Mouse (Mus musculus) ES-E14 (cell line): ENCODE results near the gene Mapk7.

Experiments
- CHD2 ChIP-seq: IDR thresholded peaks from 2 replicates; pipeline ENCODE4 v1.6.1; 2014; ENCODE audit warnings: mild to moderate bottlenecking, low read depth, low read length, inconsistent platforms
- HCFC1 ChIP-seq: IDR thresholded peaks from 2 replicates; pipeline ENCODE4 v1.6.1; 2012; ENCODE audit warnings: low read length, inconsistent platforms, borderline replicate concordance; ENCODE audit not compliant: insufficient read depth
- MAFK ChIP-seq: IDR thresholded peaks from 2 replicates; pipeline ENCODE4 v1.6.1; 2014; ENCODE audit warnings: mild to moderate bottlenecking, low read depth, low read length, inconsistent platforms; ENCODE audit not compliant: insufficient read depth
- ZC3H11A ChIP-seq: IDR thresholded peaks from 2 replicates; pipeline ENCODE4 v1.6.1; 2012; ENCODE audit warnings: low read depth, mild to moderate bottlenecking, inconsistent platforms, low read length, borderline replicate concordance

GRCm38 (mm10) chr11:61537362-61537761, 43.2 kb upstream of the Mapk7 start:
- TF ChIP-seq HCFC1: no peak
- no peak for TF ChIP-seq MAFK
- no peak for TF ChIP-seq CHD2
- TF ChIP-seq ZC3H11A: no peak
